Mouse (Mus musculus) testis, adult 2 months (tissue): ENCODE measurements at regions not wholly inside any gene's neighbourhood (a gene's known extent, or its start where the extent isn't known, plus 50 kb on each side); places are given as distances from the start of the nearest gene placed in this dataset.

Experiments
- CTCF ChIP-seq: fragments of 200-500 bp; IDR thresholded peaks from 2 replicates; pipeline ENCODE4 v1.5.1; 2012; ENCODE audit warnings: low read depth, mild to moderate bottlenecking, inconsistent platforms, low read length, moderate library complexity; ENCODE audit not compliant: control insufficient read depth, insufficient read depth, insufficient replicate concordance
- POLR2A ChIP-seq: fragments of 200-500 bp; IDR thresholded peaks from 2 replicates; pipeline ENCODE4 v1.6.1; 2012; ENCODE audit warnings: low read depth, mild to moderate bottlenecking, inconsistent platforms, low read length, moderate library complexity; ENCODE audit not compliant: control insufficient read depth

DNA sequence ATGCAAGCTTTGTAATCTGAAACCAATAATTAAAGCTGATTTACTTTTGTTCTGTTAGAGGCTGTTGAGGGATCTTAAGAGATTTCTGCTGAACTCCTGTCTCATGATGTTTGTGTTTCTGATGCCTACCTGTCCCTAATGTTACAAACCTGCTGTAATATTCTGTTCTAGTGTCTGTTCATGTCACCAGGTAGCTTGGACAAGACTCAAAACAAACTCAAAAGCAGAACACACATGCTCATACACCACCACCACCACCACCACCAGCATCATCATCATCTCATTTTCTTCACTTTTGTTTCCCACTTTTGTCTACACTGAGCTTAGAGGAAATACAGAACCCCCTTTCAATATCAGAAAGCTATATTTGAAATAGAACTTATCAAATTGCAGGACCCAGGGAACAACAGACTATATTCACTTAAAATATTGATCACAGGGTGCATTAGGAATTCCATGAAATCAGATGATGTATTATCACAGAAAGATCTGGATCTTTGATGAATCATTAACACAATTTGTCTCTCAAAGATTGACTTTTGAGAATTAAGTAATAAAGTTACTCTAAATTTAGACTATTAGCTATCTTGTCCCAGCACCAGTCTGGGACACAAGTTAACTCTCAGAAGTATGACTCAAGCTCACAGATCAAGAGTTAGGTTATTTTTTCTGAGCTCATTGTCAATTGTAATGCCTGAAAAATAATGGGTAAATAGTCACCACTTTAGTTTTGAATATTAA lies 521.0 kb downstream of the 1190002N15Rik start:
- TF ChIP-seq CTCF (no peak), POLR2A (no peak)
